Mouse (Mus musculus): Measurements from ENCODE around the gene Col5a1.

DNA sequence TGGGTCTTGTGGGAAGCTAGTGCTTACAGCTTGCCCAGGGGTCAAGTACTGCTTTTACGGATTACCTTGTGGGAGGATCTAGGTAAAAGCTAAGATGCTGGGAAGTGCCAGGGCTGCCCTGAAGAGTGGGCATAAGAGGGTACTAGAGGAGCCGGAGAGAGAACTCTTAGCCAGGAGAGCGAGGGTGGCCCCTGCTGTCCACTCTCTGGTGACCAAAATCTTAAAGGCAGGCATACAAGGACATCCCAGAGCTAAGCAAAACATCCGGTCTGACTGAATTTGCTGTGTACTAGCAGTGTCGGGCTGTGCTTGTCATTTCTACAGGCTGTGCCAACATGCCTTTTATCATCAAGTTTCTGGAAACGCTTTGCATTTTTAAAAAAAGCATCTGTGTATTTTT is 44.9 kb downstream of the Col5a1 start:
- TF ChIP-seq CTCF (IDR thresholded peaks at IDR 0.05; ENCODE audit: low read depth) (no peak), EP300 (IDR thresholded peaks at IDR 0.05; ENCODE audit: low read depth) (no peak)
